Mouse (Mus musculus): ENCODE data around the gene Srebf1.

DNA sequence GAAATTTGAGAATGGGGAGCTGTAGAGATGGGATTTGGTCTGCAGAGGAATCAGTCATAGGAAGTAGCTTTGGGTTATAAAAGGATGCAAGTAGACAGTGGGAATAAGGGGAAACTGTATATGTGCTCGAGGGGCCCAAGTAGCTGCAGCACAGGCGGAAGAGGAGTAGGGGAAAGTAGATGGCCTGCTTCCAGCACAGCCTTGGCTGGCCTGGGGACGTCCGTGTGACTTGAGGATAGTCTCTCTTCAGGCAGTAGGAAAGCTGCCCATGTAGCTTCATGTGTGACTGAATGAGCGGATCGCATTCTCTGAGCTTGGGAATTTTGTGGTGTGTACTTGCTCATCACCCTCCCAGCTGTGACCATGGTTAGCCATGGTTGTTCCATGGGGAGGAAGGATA is 57.9 kb downstream of the Srebf1 start:
- TF ChIP-seq CTCF (IDR thresholded peaks at IDR 0.05; ENCODE audit: insufficient read depth, low read depth, low read length) (no peak), POLR2A (IDR thresholded peaks at IDR 0.05; ENCODE audit: insufficient read depth, low read depth, low read length) (no peak)

All from olfactory bulb, adult 2 months (tissue).